Mouse (Mus musculus) heart, adult 8-10 months (tissue): Measurements from ENCODE around the gene Lrig2. TPM values are rescaled to one million over a fixed set of nuclear protein-coding genes. Genes with fewer than 3 reads are reported as not detected.

Source experiments
- DNase-seq: peaks from one replicate; pipeline ENCODE4 v3.0.0; 2022; ENCODE audit warnings: low spot score
- total RNA-seq, 4 experiments: library from RNA; stranded (reverse); gene quantifications; 2 replicates each; pipeline ENCODE4 v1.2.4; 2022

Gene Lrig2
- total RNA-seq, 4 experiments from 2014 or later, result 8.8 to 11.3 (median 9.4) TPM

- DNase-seq, result no peak
Observed at GRCm38 (mm10) chr3:104510771-104511429, 818 bp downstream of the Lrig2 start.

DNA sequence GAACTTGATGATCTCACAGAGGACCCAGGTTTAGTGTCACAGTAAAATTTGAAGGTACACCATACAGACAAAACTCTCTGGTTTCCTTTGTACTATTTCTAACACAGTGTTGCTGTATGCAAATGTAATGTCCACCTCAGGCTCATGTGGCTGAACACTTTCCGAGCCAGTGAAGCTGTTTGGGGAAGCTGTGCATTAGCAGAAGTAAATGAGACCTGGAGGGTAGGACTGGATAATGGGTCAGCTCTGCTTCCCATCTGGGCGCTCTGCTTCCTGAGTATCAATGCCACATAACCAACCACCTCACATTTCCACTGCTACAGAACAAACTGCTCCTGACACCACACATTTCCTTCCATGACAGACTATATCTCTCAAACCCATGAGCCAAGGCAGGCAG is 10.1 kb downstream of the Lrig2 start:
- DNase-seq, result no peak

GRCm38 (mm10) chr3:104500881-104501280 is 10.8 kb downstream of the Lrig2 start:
- no peak for DNase-seq

DNA sequence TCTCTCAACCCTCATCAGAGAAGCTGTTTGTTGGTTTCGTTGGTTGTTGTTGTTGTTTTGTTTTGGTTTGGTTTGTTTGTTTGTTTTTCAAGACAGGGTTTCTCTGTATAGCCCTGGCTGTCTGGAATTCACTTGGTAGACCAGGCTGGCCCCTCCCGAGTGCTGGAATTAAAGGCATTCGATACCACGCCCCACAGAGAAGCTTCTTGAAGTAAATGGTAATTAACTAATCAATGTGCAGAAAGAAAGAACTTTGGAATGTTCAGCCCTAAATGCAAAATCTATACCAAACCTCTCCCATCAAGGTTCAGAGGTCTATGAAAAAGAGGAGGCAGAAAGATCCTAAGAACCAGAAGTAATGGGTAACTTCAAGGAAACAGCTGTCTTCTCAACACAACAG is 15.5 kb downstream of the Lrig2 start:
- DNase-seq, result no peak

DNA sequence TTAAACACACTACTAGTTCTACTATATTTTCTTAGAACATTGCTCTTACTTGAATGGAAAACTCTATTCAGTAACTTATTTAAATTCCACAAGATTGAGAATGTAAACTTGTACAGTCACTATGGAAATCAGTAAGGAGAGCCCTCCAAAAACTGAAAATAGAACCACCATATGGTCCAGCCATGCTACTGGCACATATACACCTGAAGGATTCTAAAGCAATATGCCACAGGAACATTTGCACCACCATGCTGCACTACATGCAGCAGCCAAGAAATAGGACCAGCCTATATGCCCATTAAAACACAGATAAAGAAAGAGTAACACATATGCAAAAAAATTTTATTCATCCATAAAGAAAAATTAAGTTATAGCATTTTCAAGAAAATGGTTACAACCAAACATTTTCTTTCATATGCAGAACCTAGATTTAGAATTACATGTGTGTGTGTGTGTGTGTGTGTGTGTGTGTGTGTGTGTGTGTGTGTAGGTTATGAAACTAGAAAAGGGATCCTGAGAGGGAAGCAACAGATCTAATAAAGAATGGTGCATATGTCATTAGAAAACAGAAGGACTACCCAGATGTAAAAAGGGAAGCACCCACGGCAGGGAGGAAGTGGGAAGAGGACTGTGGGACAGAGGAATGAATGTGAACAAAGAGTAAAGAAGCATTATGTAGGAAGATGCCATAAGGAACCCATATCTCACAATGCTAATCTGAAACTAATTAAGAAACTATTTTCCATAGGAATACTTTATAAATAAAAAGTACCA is 30.6 kb downstream of the Lrig2 start:
- DNase-seq, result no peak

DNA sequence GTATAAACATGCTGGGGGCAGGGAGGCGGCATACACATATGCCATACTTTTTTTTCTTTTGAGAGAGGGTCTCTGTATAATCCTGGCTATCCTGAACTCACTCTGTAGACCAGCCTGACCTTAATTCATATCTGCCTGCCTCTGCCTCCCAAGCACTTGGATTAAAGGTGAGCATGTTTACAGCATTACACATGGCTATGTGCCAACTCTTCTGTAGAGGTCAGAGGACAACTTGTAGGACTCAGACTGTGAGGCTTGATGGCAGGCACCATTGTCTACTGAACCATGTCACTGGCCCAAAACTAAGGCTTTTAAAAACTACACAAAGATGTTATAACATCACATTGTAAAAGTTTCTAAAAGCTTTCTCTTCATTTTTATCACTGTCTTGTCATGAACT is 33.7 kb downstream of the Lrig2 start:
- no peak for DNase-seq

DNA sequence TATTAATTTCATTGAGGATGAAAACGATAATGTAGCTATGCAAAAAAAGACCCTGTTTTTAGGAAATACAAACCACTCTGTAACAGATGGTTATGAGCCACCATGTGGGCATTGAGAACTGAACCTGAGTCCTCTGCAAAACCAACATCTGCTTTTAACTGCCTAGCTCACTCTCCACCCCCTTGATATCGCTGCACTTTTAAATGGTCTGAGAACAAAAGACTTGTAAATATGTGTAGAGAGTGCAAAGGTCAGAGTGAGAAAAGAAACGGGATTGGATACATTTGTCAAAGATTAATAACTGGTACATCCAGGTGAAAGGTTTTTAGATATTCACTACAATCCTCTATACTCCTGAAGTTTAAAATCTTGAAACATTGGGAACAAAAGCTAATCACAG is 42.3 kb downstream of the Lrig2 start:
- no peak for DNase-seq

DNA sequence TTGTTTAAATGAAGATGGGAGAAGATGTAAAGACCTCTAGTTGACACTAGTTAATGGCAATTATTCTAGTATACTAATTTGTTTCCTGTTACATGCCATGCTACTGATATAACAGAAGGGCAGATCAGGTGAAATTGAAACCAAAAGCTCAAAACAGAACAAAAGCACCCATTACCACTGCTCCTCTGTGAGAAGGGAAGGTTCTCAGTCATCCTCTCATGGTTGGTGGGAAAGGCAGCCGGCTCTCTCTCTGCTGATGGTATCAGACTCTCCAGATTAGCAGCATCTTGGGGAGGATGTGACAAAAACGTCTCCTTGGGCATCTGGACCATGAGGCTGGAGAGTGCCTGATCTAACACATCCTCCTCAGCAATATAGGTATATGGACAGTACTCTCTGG is 50.5 kb downstream of the Lrig2 start:
- DNase-seq, result no peak

- no peak for DNase-seq
Observed at GRCm38 (mm10) chr3:104458588-104458987, 53.1 kb downstream of the Lrig2 start.

- no peak for DNase-seq
Observed at GRCm38 (mm10) chr3:104455506-104456275, 56.0 kb downstream of the Lrig2 start.

DNA sequence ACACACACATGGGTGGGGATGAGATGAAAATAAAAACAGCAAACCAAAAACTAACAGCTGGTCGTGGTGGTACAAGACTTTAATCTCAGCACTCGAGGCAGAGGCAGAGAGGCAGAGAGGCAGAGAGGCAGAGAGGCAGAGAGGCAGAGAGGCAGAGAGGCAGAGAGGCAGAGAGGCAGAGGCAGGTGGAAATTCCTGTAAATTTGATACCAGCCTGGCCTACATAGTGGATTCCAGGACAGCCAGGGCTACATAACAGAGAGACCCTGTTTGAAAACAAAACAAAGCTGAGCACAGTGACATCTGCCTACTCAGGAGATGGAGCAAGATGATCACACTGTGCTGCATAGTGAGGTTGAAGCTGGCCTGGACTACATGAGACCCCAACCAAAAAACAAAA is 64.5 kb downstream of the Lrig2 start:
- DNase-seq, result no peak

- DNase-seq, result no peak
Observed at GRCm38 (mm10) chr3:104446689-104447088, 65.0 kb downstream of the Lrig2 start.

GRCm38 (mm10) chr3:104445576-104445975 is 66.1 kb downstream of the Lrig2 start:
- DNase-seq, result peak; percentile 19

GRCm38 (mm10) chr3:104444946-104445460 is 66.7 kb downstream of the Lrig2 start:
- DNase-seq, result no peak

GRCm38 (mm10) chr3:104444082-104444481 is 67.6 kb downstream of the Lrig2 start:
- DNase-seq, result no peak

- no peak for DNase-seq
Observed at GRCm38 (mm10) chr3:104442357-104442756, 69.4 kb downstream of the Lrig2 start.

DNA sequence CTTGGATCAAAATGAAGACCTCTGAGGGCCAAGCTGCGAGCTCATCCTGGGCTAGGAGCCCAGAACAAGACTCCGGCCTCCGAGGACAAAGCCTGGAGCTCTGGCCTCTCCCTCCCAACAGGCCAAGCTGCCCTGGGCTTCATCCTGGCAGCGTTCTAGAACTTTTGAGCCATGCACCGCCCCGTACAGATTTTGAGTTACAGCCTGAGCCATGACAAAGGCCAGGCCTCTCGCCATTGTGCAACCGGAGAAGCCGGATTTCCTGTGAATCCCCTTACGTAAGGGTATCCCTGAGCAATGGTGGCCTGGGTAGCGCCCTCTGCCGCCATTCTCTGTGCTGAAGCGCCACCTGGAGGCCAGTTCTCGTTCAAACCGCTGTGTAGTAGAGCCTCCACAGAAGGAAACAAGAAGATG is 69.8 kb downstream of the Lrig2 start:
- DNase-seq, result peak; percentile 98

DNA sequence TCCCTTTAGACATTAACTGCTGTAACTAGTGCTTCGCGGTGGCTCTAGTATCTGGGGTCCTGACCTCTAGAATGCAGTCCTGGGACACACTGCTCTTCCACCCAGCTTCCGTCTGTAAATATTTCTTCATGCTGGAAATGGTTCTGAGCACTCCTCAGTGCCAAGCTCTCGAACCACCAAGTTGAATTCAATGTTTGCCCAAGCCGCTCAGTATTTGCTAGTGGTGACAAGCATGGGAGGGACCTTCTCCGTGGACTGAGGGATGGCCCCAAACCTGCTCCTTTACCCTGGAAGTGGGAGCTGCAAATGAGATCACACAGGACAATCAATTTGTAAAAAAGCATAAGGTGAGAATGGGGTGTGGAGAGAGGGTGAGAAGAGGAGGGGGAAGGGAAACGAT is 70.3 kb downstream of the Lrig2 start:
- no peak for DNase-seq

GRCm38 (mm10) chr3:104438777-104439176 is 72.9 kb downstream of the Lrig2 start:
- no peak for DNase-seq

DNA sequence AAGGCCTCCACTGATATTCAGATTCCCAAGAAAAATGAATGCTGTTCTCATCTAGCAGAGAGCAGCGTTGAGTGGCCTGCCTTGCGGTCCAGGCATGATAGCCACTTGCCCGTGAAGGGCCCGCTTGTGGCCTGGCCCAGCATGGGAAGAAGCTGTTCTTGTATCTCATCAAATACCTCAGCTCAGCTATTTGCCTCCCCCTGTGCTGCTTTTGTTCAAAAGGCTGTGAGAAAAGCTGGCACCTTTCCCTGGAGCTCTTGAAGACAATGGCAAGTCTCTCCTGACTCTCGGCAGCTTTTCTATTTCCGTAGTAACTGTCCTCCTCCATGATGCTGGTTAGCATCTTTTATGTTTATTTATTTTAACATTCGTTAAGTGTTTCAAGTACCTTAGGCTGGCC is 74.1 kb downstream of the Lrig2 start:
- no peak for DNase-seq

- no peak for DNase-seq
Observed at GRCm38 (mm10) chr3:104435947-104436346, 75.8 kb downstream of the Lrig2 start.

DNA sequence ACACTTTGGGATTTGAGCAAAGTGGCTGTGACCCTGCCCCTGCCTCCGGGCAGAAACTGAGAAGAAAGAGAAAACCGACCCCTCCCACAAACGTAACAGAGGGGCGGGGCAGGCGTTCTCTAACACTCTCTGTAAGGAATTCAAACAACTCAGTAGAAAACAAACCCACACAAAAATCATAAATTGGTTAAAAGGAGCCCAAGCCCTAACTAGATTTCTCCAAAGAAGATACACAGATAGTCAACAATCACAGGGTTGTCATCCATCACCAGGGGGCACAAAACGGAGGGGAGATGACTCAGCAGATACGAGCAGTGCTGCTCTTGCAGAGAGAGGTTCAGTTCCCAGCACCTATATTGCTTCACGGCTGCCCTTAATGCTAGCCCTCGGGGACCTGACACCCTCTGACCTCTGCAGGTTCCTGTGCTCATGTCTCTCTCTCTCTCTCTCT is 77.4 kb downstream of the Lrig2 start:
- DNase-seq, result no peak
